Mouse (Mus musculus): ENCODE data around the gene Coq5.

DNA sequence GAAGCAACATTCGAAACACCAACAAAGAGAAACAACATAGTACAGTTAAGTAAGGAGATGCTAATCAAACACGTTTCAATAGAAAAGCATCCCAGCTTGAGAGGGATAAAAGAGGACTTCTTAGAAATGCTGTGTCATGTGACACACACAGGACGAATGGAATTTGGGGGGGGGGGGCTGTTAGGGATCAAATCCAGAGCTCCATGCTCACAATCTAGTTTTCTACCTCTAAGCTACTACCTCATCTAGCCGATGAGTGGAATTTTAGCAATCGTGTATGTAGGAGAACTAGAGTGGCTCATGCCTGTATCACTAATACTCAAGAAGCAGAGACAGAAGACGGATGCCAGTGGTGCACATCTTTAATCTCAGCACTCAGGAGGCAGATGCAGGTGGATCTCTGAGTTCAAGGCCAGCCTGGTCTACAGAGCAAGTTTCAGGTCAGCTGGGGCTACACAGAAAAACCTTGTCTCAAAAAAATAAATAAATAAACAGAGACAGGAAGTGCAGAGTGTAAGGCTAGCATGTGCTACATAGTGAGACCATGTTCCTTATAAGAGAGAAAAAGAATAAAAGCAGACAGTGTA, 5.8 kb upstream of the Coq5 start:
- TF ChIP-seq CTCF (IDR thresholded peaks at IDR 0.05; ENCODE audit: low read depth, low read length) (no peak), GATA1 (IDR thresholded peaks at IDR 0.05; ENCODE audit: borderline replicate concordance, low read length) (no peak), TAL1 (conservative IDR thresholded peaks at IDR 0.05; ENCODE audit: low read depth, low read length) (no peak), POLR2AphosphoS5 (IDR thresholded peaks at IDR 0.05; ENCODE audit: insufficient replicate concordance, low read depth, low read length) (no peak), GATA2 (IDR thresholded peaks at IDR 0.05; ENCODE audit: borderline replicate concordance, low read depth, low read length) (no peak)
